Mouse (Mus musculus) forebrain, embryonic 10.5 days (tissue): ENCODE results near the gene Dnmt3b. TPM values are rescaled to one million over a fixed set of nuclear protein-coding genes. Genes with fewer than 3 reads are reported as not detected.
"Not testable (repeated sequence)": the region's sequence is repeated elsewhere in the genome, so short reads cannot be mapped to it uniquely, and the experiment has no call there.

Experiments used
- DNase-seq: peaks from one replicate; pipeline ENCODE4 v3.0.0-alpha.2; 2017; ENCODE audit warnings: low spot score; ENCODE audit errors: extremely low spot score
- H3K27ac ChIP-seq: fragments of 300-500 bp; sonication (generic); 2 replicates; pipeline ENCODE4 v1.5.1; 2016; ENCODE audit warnings: mild to moderate bottlenecking
- H3K27me3 ChIP-seq: fragments of 300-500 bp; sonication (generic); 2 replicates; pipeline ENCODE4 v1.6.1; 2016; ENCODE audit warnings: mild to moderate bottlenecking; ENCODE audit not compliant: poor library complexity, severe bottlenecking
- H3K36me3 ChIP-seq: fragments of 300-500 bp; sonication (generic); replicated peaks from 2 replicates; pipeline ENCODE4 v1.6.1; 2016; ENCODE audit warnings: mild to moderate bottlenecking, moderate library complexity
- H3K4me1 ChIP-seq: fragments of 300-500 bp; sonication (generic); 2 replicates; pipeline ENCODE4 v1.6.1; 2016
- H3K4me3 ChIP-seq: fragments of 300-500 bp; sonication (generic); 2 replicates; pipeline ENCODE4 v1.5.1; 2016; ENCODE audit warnings: mild to moderate bottlenecking, moderate library complexity
- H3K9me3 ChIP-seq: fragments of 300-500 bp; sonication (generic); 2 replicates; pipeline ENCODE4 v1.6.1; 2016; ENCODE audit warnings: mild to moderate bottlenecking, moderate library complexity
- WGBS: fragments of 180-500 bp; shearing (Covaris S2); methylation state at CpG from one replicate; pipeline ENCODE4 v1.1.7; 2016; 5-methylcytosine and 5-hydroxymethylcytosine counted together
- polyA plus RNA-seq: library from polyadenylated mRNA; unstranded; fragments of >200 nt; fragmentation: Nextera tagmentation; extraction: Ambion mirVana; gene quantifications from 2 replicates; pipeline ENCODE4 v1.2.1, GENCODE M21; 2016

Dnmt3b gene
- polyA plus RNA-seq, 1 experiment from 2014 or later = 26.9 TPM

DNA sequence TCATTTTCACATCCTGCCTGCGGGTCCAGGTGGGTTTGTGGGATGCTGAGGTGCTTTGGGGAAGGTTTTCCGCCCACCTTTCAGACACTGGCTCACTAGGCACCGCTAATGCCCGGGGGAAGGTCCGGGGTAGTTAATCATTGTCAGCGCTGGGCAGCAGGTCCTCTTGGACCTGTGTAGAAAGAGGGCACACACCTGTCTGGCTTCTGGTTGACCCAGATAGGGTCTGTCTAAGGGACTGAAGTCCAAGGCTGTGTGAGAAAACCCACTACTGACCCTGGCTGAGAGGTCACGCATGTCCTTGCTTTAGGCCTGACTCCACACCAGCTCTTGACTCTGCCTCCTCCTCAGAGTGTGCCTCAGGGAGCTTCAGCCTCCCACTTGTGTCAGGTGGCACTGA is 44.2 kb downstream of the Dnmt3b start:
- not testable (repeated sequence) for H3K27ac ChIP-seq, H3K36me3 ChIP-seq, H3K27me3 ChIP-seq, DNase-seq, H3K9me3 ChIP-seq, H3K4me1 ChIP-seq, H3K4me3 ChIP-seq
- WGBS = 81% methylated on average over 7 of the region's 7 CpGs

GRCm38 (mm10) chr2:153694462-153695085 is 45.3 kb downstream of the Dnmt3b start:
- H3K27me3 ChIP-seq = no peaks in the 10 kb centered on the region
- no peak overlapping the region for H3K4me3 ChIP-seq
- peak; percentile 25 for DNase-seq
- 69% methylated on average over 19 of the region's 19 CpGs for WGBS
- no peaks in the 10 kb centered on the region for H3K36me3 ChIP-seq
- no peaks in the 10 kb centered on the region for H3K9me3 ChIP-seq
- H3K27ac ChIP-seq = no peak overlapping the region
- H3K4me1 ChIP-seq = no peaks in the 10 kb centered on the region

- Histone ChIP-seq H3K4me1 (no peaks in the 10 kb centered on the region), H3K9me3 (no peaks in the 10 kb centered on the region)
- DNase-seq = no peak
Observed at GRCm38 (mm10) chr2:153696352-153696751, 47.1 kb downstream of the Dnmt3b start, which contains the start of gene Dnmt3c. TSS of gene Dnmt3c (plus strand) at chr2:153696652.

GRCm38 (mm10) chr2:153703389-153703788 is 54.1 kb downstream of the Dnmt3b start:
- no peak for DNase-seq
- H3K36me3 ChIP-seq = no peaks in the 10 kb centered on the region
- H3K4me3 ChIP-seq = no peak overlapping the region
- H3K4me1 ChIP-seq = peaks cover 17% of the 10 kb centered on the region
- H3K27ac ChIP-seq = no peak overlapping the region
- H3K9me3 ChIP-seq = no peaks in the 10 kb centered on the region
- no peaks in the 10 kb centered on the region for H3K27me3 ChIP-seq
- WGBS = 41% methylated on average over 6 of the region's 6 CpGs

More at GRCm38 (mm10) chr2:153696352-153696751, 47.1 kb downstream of the Dnmt3b start, which contains the start of gene Dnmt3c:
- no peaks in the 10 kb centered on the region for H3K27me3 ChIP-seq
- no peak within 1 kb of the TSS for H3K27ac ChIP-seq
- H3K36me3 ChIP-seq = no peaks in the 10 kb centered on the region
- no peak within 1 kb of the TSS for H3K4me3 ChIP-seq

DNA sequence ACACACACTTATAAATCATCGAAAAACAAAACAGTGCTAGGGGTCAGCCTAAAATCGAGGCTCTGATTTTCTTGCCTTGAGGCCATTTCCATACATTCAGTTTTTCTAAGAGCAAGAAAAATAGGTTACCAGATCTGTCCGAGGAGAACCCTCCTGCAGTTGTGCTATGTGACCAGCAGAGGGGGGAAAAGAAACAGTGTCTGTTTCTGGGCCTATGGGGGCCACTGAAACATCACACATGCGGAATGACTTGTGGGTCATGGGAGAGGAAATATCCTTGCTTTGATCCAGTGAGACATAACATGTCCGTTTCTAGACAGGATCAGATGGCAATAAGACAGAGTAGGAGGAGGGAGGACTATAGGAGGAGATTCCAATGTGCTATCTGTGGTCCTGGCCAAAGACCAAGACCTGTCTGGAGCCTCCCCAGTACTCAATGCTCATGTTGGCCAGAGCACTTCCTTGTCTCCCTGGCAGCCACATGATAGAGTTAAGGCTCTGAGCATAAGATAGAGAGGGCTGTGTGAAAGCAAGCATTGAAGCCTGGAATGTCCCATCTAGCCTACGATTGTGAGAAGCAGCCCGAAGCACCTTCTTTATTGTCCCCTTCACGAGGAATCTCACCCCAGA is 61.6 kb downstream of the Dnmt3b start:
- DNase-seq = peak; percentile 30
- H3K4me1 ChIP-seq = peaks cover 20% of the 10 kb centered on the region
- H3K4me3 ChIP-seq = no peak overlapping the region
- WGBS = 62% methylated on average over 8 of the region's 8 CpGs
- H3K36me3 ChIP-seq = no peaks in the 10 kb centered on the region
- no peaks in the 10 kb centered on the region for H3K27me3 ChIP-seq
- H3K9me3 ChIP-seq = no peaks in the 10 kb centered on the region
- no peak overlapping the region for H3K27ac ChIP-seq

DNA sequence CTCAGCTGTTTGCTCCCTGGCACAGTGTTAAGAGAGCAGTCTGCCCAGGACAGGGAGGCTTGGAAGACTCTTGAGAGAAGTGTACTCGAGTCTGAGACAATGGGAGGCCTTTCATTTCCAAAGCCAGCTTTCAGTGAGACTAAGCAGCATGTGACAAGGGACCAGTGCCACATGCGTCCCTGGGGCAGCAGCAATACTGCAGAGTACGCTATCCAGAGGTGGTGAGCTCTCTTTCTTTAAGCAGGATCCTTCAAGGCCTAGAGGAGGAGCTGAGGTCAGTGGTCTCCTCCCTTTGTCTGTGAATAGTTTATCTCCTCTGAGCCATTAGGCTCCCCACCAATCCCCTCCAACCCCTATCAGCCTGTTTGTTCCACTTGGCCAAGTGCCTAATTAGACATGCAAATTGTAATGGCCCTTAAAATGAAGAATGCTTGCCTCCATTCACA is 63.4 kb downstream of the Dnmt3b start:
- H3K4me1 ChIP-seq = peaks cover 15% of the 10 kb centered on the region
- H3K4me3 ChIP-seq = no peak overlapping the region; the same call in 1 of the 2 replicates
- H3K27me3 ChIP-seq = no peaks in the 10 kb centered on the region
- no peaks in the 10 kb centered on the region for H3K36me3 ChIP-seq
- no peaks in the 10 kb centered on the region for H3K9me3 ChIP-seq
- peak; percentile 18 for DNase-seq
- 14% methylated on average over 3 of the region's 3 CpGs for WGBS
- peak overlapping the region; percentile 82 for H3K27ac ChIP-seq

DNA sequence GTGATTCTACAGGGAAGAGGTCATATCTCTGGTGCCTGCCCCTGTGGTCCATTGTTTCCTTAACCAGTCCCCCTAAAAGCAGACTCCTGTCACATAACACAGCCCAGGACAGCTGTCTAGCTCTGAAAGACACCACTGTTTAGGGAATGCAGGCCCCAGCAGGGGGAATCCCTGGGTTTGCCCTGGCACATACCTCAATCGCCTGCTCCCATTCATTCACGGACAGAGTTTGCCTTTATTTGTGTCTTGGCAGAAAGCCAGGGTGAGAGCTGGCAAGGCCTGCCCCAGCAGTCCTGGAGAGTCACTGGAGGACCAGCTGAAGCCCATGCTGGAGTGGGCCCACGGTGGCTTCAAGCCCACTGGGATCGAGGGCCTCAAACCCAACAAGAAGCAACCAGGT is 64.0 kb downstream of the Dnmt3b start:
- no peak overlapping the region for H3K4me3 ChIP-seq
- no peaks in the 10 kb centered on the region for H3K36me3 ChIP-seq
- peak overlapping the region; percentile 82 for H3K27ac ChIP-seq
- H3K27me3 ChIP-seq = no peaks in the 10 kb centered on the region
- peaks cover 15% of the 10 kb centered on the region for H3K4me1 ChIP-seq
- peak; percentile 36 for DNase-seq
- H3K9me3 ChIP-seq = no peaks in the 10 kb centered on the region
- whole genome bisulfite sequencing = 36% methylated on average over 4 of the region's 4 CpGs

GRCm38 (mm10) chr2:153717861-153718260 is 68.6 kb downstream of the Dnmt3b start:
- not testable (repeated sequence) for H3K36me3 ChIP-seq, H3K27ac ChIP-seq, DNase-seq, H3K9me3 ChIP-seq, H3K4me1 ChIP-seq, H3K4me3 ChIP-seq, H3K27me3 ChIP-seq
- 81% methylated on average over 3 of the region's 3 CpGs for WGBS

- Histone ChIP-seq H3K4me3 (no peak overlapping the region), H3K27ac (no peak overlapping the region), H3K9me3 (no peaks in the 10 kb centered on the region; the same call in 1 of the 2 replicates), H3K36me3 (no peaks in the 10 kb centered on the region), H3K27me3 (no peaks in the 10 kb centered on the region), H3K4me1 (no peaks in the 10 kb centered on the region)
- WGBS = 71% methylated on average over 1 of the region's 1 CpGs
- no peak for DNase-seq
Observed at GRCm38 (mm10) chr2:153723098-153723497, 73.8 kb downstream of the Dnmt3b start.

- no peak overlapping the region for H3K4me3 ChIP-seq
- 92% methylated on average over 2 of the region's 2 CpGs for WGBS
- no peak for DNase-seq
- no peaks in the 10 kb centered on the region; the same call in 1 of the 2 replicates for H3K9me3 ChIP-seq
- no peaks in the 10 kb centered on the region for H3K4me1 ChIP-seq
- H3K36me3 ChIP-seq = no peaks in the 10 kb centered on the region
- no peaks in the 10 kb centered on the region for H3K27me3 ChIP-seq
- no peak overlapping the region for H3K27ac ChIP-seq
Observed at GRCm38 (mm10) chr2:153724424-153724823, 75.2 kb downstream of the Dnmt3b start.

DNA sequence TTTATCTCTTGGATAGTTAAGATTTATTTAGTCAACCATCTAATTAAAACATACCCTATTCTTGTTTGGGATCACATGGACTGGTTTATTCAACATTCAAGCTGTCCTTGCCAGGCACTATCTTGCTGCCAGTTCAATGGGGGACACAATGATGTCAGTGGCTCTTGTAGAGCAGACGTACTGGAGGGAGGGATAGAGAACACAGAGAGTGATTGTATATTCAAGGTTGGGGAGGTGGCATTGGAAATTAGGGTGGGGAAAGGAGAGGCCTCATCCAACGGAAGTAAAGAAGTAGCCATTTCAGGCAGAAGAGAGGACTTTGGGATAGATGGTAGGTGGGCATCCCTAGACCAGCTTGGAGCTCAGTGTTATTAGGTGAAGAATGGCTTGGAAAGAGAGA is 75.6 kb downstream of the Dnmt3b start:
- 84% methylated on average over 2 of the region's 2 CpGs for WGBS
- Histone ChIP-seq H3K4me1 (no peaks in the 10 kb centered on the region), H3K27me3 (no peaks in the 10 kb centered on the region)

GRCm38 (mm10) chr2:153725291-153725690 is 76.0 kb downstream of the Dnmt3b start:
- H3K27me3 ChIP-seq = no peaks in the 10 kb centered on the region
- WGBS = 91% methylated on average over 4 of the region's 4 CpGs
- H3K27ac ChIP-seq = no peak overlapping the region
- DNase-seq = no peak
- no peaks in the 10 kb centered on the region for H3K36me3 ChIP-seq
- H3K9me3 ChIP-seq = no peaks in the 10 kb centered on the region; the same call in 1 of the 2 replicates
- no peaks in the 10 kb centered on the region for H3K4me1 ChIP-seq
- no peak overlapping the region for H3K4me3 ChIP-seq

More for the DNA sequence above, 75.6 kb downstream of the Dnmt3b start:
- no peak overlapping the region for H3K27ac ChIP-seq
- no peaks in the 10 kb centered on the region for H3K36me3 ChIP-seq
- H3K9me3 ChIP-seq = no peaks in the 10 kb centered on the region; the same call in 1 of the 2 replicates
- no peak for DNase-seq
- no peak overlapping the region for H3K4me3 ChIP-seq

GRCm38 (mm10) chr2:153734033-153734432 is 84.8 kb downstream of the Dnmt3b start:
- Histone ChIP-seq H3K36me3 (no peaks in the 10 kb centered on the region), H3K9me3 (no peaks in the 10 kb centered on the region), H3K4me1 (no peaks in the 10 kb centered on the region), H3K4me3 (no peak overlapping the region), H3K27ac (no peak overlapping the region), H3K27me3 (no peaks in the 10 kb centered on the region)
- no peak for DNase-seq
- WGBS = 81% methylated on average over 4 of the region's 4 CpGs
